ENCODE assay signal across 20 mouse cellular contexts in genomic region chr12:21196420-21196819, GRCm38 (mm10).
"Had no signal": no experiment of that assay in that cellular context is flagged by ENCODE, and none has a peak within 500 bp of the region (broad histone marks: within the 10 kb centered on the region; RNA-seq: fewer than 3 reads in every experiment).

No protein-coding gene starts in this region.

- H3K9ac ChIP-seq: liver, embryonic 13.5 days; lung, embryonic 15.5 days; neural tube, embryonic 12.5 days; neural tube, embryonic 15.5 days; stomach, embryonic 15.5 days had no signal

- H3K27ac ChIP-seq: kidney, postnatal 0 days; left cerebral cortex, adult 2 months; liver, embryonic 13.5 days; lung, embryonic 15.5 days; neural tube, embryonic 12.5 days; neural tube, embryonic 15.5 days; stomach, embryonic 15.5 days had no signal

- H3K4me2 ChIP-seq: liver, embryonic 13.5 days; lung, embryonic 15.5 days; midbrain, embryonic 11.5 days; neural tube, embryonic 12.5 days; neural tube, embryonic 15.5 days; stomach, embryonic 15.5 days had no signal

- H3K4me3 ChIP-seq: left cerebral cortex, adult 2 months; liver, embryonic 13.5 days; lung, embryonic 15.5 days; megakaryocyte, embryonic 14.5 days; neural tube, embryonic 12.5 days; neural tube, embryonic 15.5 days; stomach, embryonic 15.5 days had no signal

- DNase-seq: kidney, adult 2 months; kidney, postnatal 25 days; layer of hippocampus, postnatal 36 days; liver, embryonic 13.5 days; lung, postnatal 10 days; lung, postnatal 36 days; midbrain, embryonic 14.5 days; retina, postnatal 1 day; right cerebral cortex, postnatal 25 days; spleen, adult 18-20 months; thymus, adult 18-20 months; thymus, postnatal 36 days had no signal

- H3K27me3 ChIP-seq: liver, embryonic 13.5 days; lung, embryonic 15.5 days; megakaryocyte, embryonic 14.5 days; neural tube, embryonic 12.5 days; neural tube, embryonic 15.5 days; stomach, embryonic 15.5 days had no signal

- H3K36me3 ChIP-seq: liver, embryonic 13.5 days; stomach, embryonic 15.5 days had no signal

- H3K9me3 ChIP-seq: liver, embryonic 13.5 days; lung, embryonic 15.5 days; megakaryocyte, embryonic 14.5 days; neural tube, embryonic 12.5 days; neural tube, embryonic 15.5 days; stomach, embryonic 15.5 days had no signal

- H3K4me1 ChIP-seq: lung, embryonic 15.5 days; neural tube, embryonic 12.5 days had no signal
